Mouse (Mus musculus) midbrain, embryonic 11.5 days (tissue): ENCODE data around the gene Gm8356. TPM values are rescaled to one million over a fixed set of nuclear protein-coding genes. Genes with fewer than 3 reads are reported as not detected.
"Not testable (repeated sequence)": the region's sequence is repeated elsewhere in the genome, so short reads cannot be mapped to it uniquely, and the experiment has no call there.

Experiments used
- ATAC-seq: fragments of 200-750 bp; cut with Nextera tagmentation; 2 replicates; pipeline ENCODE4 v1.8.0; 2017; ENCODE audit warnings: moderate TSS enrichment, moderate library complexity; ENCODE audit not compliant: low FRiP score
- DNase-seq: peaks from one replicate; pipeline ENCODE4 v3.0.0; 2015; ENCODE audit warnings: low spot score; ENCODE audit errors: missing footprints
- H3K27ac ChIP-seq: fragments of 300-500 bp; sonication (generic); 2 replicates; pipeline ENCODE4 v1.5.1; 2014; ENCODE audit warnings: low read depth, low read length
- H3K27me3 ChIP-seq: fragments of 300-500 bp; sonication (generic); 2 replicates; pipeline ENCODE4 v1.6.1; 2014; ENCODE audit warnings: mild to moderate bottlenecking, low read length, moderate library complexity, mixed read lengths; ENCODE audit not compliant: control insufficient read depth, insufficient read depth
- H3K36me3 ChIP-seq: fragments of 300-500 bp; sonication (generic); 2 replicates; pipeline ENCODE4 v1.6.1; 2014; ENCODE audit warnings: mild to moderate bottlenecking, low read length, moderate library complexity, mixed read lengths; ENCODE audit not compliant: control insufficient read depth, insufficient read depth
- H3K4me1 ChIP-seq: fragments of 300-500 bp; sonication (generic); 2 replicates; pipeline ENCODE4 v1.6.1; 2014; ENCODE audit warnings: low read length; ENCODE audit not compliant: control insufficient read depth, insufficient read depth
- H3K4me2 ChIP-seq: fragments of 300-500 bp; sonication (generic); 2 replicates; pipeline ENCODE4 v1.6.1; 2014; ENCODE audit warnings: mild to moderate bottlenecking, moderate library complexity
- H3K4me3 ChIP-seq: fragments of 300-500 bp; sonication (generic); 2 replicates; pipeline ENCODE4 v1.5.1; 2014; ENCODE audit warnings: low read depth, low read length
- H3K9ac ChIP-seq: fragments of 300-500 bp; sonication (generic); 2 replicates; pipeline ENCODE4 v1.6.1; 2014; ENCODE audit warnings: low read length
- H3K9me3 ChIP-seq: fragments of 300-500 bp; sonication (generic); 2 replicates; pipeline ENCODE4 v1.6.1; 2016; ENCODE audit warnings: low read length; ENCODE audit not compliant: control insufficient read depth
- WGBS: fragments of 180-500 bp; shearing (Covaris S2); extraction: QIAGEN DNeasy Blood & Tissue Kit; methylation state at CpG from one replicate; pipeline ENCODE4 v1.1.7; 2014; 5-methylcytosine and 5-hydroxymethylcytosine counted together
- polyA plus RNA-seq: library from polyadenylated mRNA; unstranded; fragments of >200 nt; fragmentation: Nextera tagmentation; extraction: Ambion mirVana; gene quantifications from 2 replicates; pipeline ENCODE4 v1.2.1, GENCODE M21; 2014

The Gm8356 gene
- not detected in 2 replicates for polyA plus RNA-seq

- H3K4me1 ChIP-seq, H3K9me3 ChIP-seq, H3K27me3 ChIP-seq, ATAC-seq, H3K4me2 ChIP-seq, H3K9ac ChIP-seq, H3K27ac ChIP-seq, DNase-seq, H3K36me3 ChIP-seq, H3K4me3 ChIP-seq: not testable (repeated sequence)
- no CpG with 5 or more reads among the region's 2 CpGs for WGBS
These were observed at the start of gene Gm8356 for GRCm38 (mm10) chr14:6537190-6537589. Gm8356 (minus strand) TSS chr14:6537290.

GRCm38 (mm10) chr14:6486331-6486730 lies 50.8 kb downstream of the Gm8356 start:
- DNase-seq, H3K4me3 ChIP-seq, H3K9me3 ChIP-seq, H3K9ac ChIP-seq, H3K36me3 ChIP-seq, H3K4me2 ChIP-seq, ATAC-seq, H3K27me3 ChIP-seq, H3K4me1 ChIP-seq, H3K27ac ChIP-seq: not testable (repeated sequence)
- WGBS, result 33% methylated on average over 1 of the region's 1 CpGs

GRCm38 (mm10) chr14:6485541-6485940 lies 51.5 kb downstream of the Gm8356 start:
- not testable (repeated sequence) for DNase-seq, H3K9me3 ChIP-seq, H3K27me3 ChIP-seq, H3K36me3 ChIP-seq, H3K4me1 ChIP-seq, H3K27ac ChIP-seq, ATAC-seq, H3K4me3 ChIP-seq, H3K9ac ChIP-seq, H3K4me2 ChIP-seq
- WGBS, result no CpG with 5 or more reads among the region's 1 CpGs

- DNase-seq, ATAC-seq, H3K9me3 ChIP-seq, H3K36me3 ChIP-seq, H3K27me3 ChIP-seq, H3K9ac ChIP-seq, H3K4me3 ChIP-seq, H3K27ac ChIP-seq, H3K4me1 ChIP-seq, H3K4me2 ChIP-seq: not testable (repeated sequence)
- 78% methylated on average over 7 of the region's 8 CpGs for WGBS
These were observed 55.0 kb downstream of the Gm8356 start for GRCm38 (mm10) chr14:6482126-6482525.

Other genes with a start within 250 kb of the Gm8356 start
- gene Gm21103, start 232.4 kb downstream of the Gm8356 start, polyA plus RNA-seq, result not detected in 2 replicates
- not detected in 2 replicates for gene Gm3618, start 193.6 kb downstream of the Gm8356 start, polyA plus RNA-seq
- not detected in 2 replicates for gene Gm16440, start 147.0 kb downstream of the Gm8356 start, polyA plus RNA-seq
- gene Gm3591, start 124.8 kb downstream of the Gm8356 start, polyA plus RNA-seq, result 1.0 and 1.1 TPM in 2 replicates
- gene Gm3594, start 92.7 kb downstream of the Gm8356 start, polyA plus RNA-seq, result not detected in 2 replicates
- 0.22 and 0.42 TPM in 2 replicates for gene Gm3629, start 53.3 kb upstream of the Gm8356 start, polyA plus RNA-seq
- not detected in 2 replicates for gene Gm3460, start 85.1 kb upstream of the Gm8356 start, polyA plus RNA-seq
- not detected in 2 replicates for gene Gm10251, start 146.9 kb upstream of the Gm8356 start, polyA plus RNA-seq
- gene Gm8050, start 183.0 kb upstream of the Gm8356 start, polyA plus RNA-seq, result not detected in 2 replicates
- 6.0 and 7.7 TPM in 2 replicates for gene Gm3636, start 205.0 kb upstream of the Gm8356 start, polyA plus RNA-seq
- not detected in 2 replicates for gene Gm8362, start 237.1 kb upstream of the Gm8356 start, polyA plus RNA-seq